Mouse (Mus musculus) olfactory bulb, adult 2 months (tissue): ENCODE measurements around the gene Slc35f3.

Experiments used
- CTCF ChIP-seq: fragments of 200-500 bp; IDR thresholded peaks from 2 replicates; pipeline ENCODE4 v1.5.1; 2012; ENCODE audit warnings: low read depth, mild to moderate bottlenecking, low read length, moderate library complexity; ENCODE audit not compliant: insufficient read depth
- POLR2A ChIP-seq: fragments of 200-500 bp; IDR thresholded peaks from 2 replicates; pipeline ENCODE4 v1.6.1; 2012; ENCODE audit warnings: mild to moderate bottlenecking, low read depth, low read length, moderate library complexity; ENCODE audit not compliant: insufficient read depth

DNA sequence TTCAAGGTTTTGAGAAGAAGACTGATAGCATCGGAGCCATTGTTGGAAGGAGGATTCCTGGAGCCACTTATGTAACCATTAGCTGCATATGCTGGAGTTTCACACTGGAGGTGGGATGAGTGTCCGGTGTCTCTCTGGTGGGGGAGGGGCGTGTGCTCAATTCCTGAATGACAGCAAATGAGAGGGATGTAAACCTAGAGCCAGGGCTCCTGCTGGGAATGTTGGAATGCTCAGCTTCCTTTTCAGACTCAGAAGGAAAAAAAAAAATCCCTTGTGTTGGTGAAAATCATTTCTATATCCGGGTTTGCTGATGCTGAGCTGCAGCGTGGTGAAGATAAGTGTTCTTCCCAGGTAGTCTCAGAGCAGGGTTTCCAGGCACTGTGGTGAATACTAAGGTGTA is 29.4 kb downstream of the Slc35f3 start:
- TF ChIP-seq CTCF = no peak
- no peak for TF ChIP-seq POLR2A
